Mouse (Mus musculus) right cerebral cortex, postnatal 25 days (tissue): ENCODE data around the gene Dusp16.

ENCODE experiments used
- DNase-seq: peaks from one replicate; pipeline ENCODE4 v3.0.0; 2022

The Dusp16 gene

GRCm38 (mm10) chr6:134791251-134792118, 940 bp downstream of the Dusp16 start:
- peak; percentile 14 for DNase-seq

DNA sequence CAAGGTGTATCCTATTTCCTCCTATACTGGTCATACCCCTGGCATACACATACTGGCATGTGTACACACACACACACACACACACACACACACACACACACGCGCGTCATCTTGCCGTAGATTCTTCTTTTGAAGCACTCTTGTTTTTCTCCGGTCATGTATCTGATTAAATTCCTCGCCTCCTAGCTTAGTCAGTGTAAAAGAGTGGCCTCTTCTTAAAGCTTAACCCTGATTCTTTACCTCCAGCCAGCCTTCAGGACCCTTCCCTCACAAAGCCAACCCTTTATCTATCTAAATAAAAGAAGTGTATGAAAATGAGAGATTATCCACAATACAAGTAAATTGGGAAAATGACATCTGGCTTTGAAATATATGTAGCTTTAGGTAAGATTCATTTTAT, 3.3 kb downstream of the Dusp16 start:
- DNase-seq = no peak

DNA sequence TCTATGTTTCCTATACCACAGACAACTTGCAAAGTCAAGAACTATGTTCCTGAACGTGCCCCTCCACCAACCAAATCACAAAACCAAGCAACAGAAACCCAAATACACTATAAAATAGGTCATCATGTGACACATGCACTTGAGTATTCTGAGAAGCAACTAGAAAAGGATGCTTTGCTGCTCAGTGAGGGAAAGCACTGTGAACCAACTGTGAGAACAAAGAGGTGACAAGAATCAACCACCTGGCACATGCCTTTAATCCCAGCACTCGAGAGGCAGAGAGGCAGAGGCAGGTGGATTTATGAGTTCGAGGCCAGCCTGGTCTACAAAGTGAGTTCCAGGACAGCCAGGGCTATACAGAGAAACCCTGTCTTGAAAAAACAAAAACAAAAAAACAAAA, 6.0 kb downstream of the Dusp16 start:
- DNase-seq = no peak

DNA sequence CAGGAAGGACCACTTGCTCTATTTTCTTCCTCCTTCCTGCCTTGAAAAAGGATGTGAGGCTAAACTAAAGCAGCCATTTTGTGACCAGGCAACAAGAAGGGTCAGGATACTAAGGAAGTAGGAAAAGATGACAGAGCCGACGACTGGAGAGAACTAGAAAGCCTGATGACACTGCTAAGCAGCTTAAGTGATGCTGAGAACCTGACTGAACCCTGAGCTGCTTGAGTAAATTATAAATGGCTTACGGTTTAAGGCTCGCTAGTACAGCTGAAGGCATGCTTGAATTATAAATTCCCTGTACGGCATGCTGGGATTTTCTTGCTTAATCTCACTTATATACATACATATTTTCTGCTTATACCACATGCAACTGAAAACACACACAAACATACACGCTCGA, 9.5 kb downstream of the Dusp16 start:
- no peak for DNase-seq

DNA sequence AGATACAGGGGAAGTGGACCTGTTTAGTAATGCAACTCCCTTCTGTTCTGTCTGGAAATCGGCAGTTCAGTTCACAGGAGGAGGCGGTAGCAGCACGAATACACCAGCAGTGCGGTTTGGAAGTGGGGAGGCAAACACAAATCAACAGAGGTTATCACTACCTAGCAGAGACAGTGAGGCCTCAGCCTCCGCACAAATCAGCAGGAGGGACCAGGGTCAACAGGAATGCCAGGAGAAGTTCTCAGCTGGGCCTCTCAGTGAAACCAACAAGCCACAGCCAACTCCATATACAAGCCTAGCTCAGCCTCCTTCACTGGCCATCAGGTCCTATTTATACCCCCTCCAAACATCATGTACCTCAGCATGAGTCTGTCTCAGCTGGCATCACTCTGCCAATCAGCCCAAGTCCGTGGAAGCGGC, 10.9 kb downstream of the Dusp16 start:
- DNase-seq = no peak

GRCm38 (mm10) chr6:134780024-134780423, 12.4 kb downstream of the Dusp16 start:
- DNase-seq = no peak

GRCm38 (mm10) chr6:134773961-134774360, 18.5 kb downstream of the Dusp16 start:
- DNase-seq = no peak

DNA sequence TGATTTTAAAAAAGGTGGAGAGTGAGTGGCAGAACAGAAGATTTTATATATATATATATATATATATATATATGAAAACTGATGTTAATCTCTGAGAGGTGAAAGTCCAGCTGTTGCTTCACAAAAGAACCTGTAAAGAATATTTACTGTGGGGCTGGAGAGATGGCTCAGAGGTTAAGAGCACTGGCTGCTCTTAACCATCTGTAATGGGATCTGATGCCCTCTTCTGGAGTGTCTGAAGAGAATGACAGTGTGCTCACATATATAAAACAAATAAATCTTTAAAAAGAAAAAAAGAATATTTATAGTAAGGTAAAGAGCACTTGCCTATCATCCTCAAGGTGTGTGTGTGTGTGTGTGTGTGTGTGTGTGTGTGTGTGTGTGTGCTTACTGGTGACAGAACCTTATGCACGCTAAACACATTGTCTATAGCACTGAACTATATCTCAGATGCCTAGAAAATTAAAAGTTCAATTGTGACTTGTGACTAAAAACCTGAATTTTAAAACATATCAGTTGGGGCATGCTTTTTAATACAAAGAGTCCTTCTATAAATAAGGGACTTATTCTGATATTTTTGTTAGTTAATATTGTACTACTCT, 19.0 kb downstream of the Dusp16 start:
- no peak for DNase-seq

- no peak for DNase-seq
Measured at GRCm38 (mm10) chr6:134770339-134770738, 22.1 kb downstream of the Dusp16 start.

DNA sequence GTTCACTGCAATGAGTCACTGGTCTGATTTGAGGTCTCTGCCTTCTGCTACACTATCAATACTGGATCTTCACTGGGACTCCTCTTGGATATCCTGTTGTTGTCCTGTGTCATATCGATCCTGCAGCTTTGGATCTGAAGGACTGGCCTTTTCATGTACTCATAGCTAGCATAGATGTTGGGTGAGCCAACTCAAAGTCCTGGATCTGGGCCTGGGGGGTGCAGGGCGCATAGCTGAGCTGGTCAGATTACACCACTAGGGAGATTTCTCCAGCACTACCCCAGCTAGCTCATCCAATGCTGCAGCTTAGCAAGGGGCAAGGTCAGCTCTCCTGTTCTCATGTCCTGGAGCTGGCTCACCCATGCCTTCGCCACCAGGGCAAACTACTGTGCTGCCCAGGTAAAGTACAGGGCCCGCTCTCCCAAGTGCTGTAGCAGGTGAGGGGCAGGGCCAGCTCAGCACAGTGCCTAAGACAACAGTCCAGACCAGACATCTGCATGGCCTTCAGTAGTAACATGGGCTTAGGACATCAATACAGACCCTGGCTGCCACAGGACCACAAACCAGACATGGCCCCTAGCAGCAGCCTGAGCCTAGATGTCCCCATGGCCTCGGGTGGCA, 27.9 kb downstream of the Dusp16 start:
- no peak for DNase-seq

GRCm38 (mm10) chr6:134763436-134763835, 29.0 kb downstream of the Dusp16 start:
- no peak for DNase-seq

DNA sequence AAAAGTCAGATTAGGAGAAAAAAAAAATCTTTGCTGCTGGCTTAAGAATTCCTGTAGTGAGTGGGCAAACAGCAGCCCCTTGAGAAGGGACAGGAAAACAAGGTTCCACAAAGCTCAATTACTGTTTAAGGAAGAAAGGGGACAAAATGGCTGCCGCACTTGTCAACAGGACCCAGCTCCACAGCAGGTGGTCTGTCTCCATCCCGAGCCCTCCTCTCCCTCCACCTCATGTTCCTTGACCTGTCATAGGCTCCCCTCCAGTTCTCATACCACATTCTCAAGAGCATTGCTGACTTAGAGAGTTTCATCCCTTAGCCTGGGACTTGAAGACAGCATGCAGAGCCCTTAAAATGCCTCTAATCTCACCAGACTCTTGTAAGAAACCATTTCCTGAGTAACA, 30.6 kb downstream of the Dusp16 start:
- DNase-seq = no peak

DNA sequence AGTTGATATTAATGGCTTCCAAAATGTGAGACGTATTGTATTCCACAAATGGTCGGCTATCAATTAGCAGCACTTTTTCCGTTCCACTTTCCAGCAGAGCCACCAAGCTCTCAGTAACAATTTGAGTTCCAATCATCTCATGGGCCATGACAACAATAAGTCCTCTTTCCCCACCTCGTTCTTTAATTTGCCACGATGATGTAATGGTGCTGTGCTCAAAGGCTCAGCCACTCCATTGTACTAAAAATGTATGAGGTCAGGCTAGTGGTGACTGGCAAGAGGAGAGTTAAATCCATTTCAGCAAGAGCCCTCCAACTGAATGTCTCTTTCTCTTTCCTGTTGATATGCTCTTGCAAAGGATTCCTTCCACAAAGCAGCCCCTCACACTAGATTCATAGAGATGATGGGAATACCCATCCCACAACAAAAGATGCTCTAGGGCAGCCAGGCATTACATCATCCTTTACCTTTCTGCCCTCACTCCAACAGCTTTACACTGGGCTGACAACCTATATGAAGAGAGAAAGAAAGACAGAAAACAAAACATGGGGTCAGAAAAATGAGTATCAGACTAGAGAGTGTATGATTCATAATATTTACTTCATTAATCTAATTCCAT, 31.4 kb downstream of the Dusp16 start:
- DNase-seq = no peak

DNA sequence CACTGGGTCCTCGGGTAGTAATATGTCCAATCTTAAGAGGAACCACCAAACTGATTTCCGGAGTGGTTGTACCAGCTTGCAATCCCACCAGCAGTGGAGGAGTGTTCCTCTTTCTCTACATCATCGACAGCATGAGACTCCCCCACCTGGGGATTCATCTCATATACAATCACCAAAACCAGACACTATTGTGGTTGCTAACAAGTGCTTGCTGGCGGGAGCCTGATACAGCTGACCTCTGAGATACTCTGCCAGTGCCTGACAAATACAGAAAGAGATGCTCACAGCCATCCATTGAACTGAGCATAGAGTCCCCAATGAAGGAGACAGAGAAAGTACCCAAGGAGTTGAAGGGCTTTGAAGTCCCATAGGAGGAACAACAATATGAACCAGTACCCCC, 36.4 kb downstream of the Dusp16 start:
- DNase-seq = no peak

DNA sequence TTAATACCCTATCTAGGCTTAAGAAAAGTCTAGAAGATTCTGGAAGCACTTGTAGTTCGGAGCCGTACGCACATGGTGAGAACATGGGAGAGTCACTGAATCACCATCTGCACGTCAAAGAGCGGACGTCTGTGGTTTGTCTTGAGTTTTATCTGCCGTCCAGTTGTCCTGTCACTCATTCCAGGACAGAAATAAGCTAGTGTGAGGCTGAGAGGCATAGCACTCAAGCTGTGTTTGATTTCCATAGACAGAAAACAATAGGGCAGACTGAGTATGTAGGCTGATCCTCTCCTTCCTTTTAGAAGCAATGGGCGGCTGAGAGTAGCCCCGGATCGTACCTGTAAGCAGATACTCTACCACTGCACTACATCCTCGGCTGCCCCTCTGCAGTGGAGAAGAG, 38.6 kb downstream of the Dusp16 start:
- no peak for DNase-seq

DNA sequence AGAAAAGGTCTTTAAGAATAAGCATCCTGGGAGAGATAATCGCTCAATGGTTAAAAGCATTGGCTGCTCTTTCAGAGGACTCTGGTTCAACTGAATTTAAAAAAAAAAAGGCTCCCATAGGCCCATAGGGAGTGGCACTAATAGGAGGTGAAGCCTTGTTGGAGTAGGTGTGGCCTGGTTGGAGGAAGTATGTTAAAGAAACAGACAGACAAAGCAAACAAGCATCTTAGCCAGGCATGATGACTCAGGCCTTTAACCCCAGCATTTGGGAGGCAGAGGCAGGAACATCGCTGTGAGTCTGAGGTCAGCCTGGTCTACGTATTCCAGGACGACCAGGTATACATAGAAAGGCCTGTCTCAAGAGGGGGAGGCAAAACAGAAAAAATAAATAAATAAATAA, 39.0 kb downstream of the Dusp16 start:
- no peak for DNase-seq

DNA sequence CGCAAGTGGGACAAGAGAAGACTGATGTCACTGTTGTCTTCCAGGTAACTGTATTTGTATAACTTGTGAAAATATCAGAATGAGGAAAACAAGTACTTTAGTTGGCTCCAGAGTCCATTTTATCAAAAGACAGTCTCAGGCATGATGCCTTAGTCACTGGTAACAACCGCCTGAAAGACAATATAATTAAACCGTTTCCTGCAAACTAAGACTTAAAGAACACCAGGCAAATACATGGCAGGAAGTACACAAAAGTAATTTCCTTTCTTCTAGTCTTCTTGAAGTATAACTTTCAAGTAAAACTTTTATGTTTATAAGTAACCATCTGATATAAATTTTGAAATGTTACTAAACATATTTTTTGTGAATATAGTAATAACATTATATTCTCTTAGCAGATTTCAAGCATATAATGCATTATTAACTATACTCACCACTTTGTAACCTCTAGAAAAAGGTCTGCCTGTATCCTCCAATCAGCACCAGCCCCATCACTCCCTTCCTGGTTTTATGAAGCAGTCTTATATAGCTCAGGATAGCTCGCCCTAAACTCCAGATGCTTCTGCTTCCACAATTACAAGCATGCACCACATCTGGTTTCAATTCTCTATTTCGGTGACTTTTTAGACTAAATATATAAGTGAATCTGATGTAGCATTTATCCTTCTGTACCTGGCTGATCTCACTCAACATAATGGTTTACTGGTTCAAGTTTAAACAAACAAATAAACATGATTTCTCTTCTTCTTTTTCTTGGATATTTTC, 40.4 kb downstream of the Dusp16 start:
- no peak for DNase-seq

DNA sequence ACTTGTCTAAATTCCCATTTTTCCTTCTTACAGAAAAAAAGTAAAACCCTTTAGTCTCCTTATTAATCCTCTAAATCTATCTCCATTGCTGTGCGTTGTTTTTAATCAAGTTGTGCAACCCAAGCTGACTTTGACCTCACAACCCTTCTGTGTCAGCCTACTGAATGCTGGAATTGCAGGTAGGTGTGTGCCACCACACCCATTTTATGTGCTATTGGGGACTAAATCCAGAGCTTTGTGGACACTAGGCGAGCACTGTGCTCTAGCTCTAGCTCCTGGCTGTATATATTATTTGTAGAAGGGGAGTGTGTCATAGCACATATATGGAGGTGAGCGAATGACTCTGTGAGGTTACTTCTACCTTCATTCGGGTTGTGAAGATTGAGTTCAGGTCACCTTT, 41.3 kb downstream of the Dusp16 start:
- DNase-seq = no peak

DNA sequence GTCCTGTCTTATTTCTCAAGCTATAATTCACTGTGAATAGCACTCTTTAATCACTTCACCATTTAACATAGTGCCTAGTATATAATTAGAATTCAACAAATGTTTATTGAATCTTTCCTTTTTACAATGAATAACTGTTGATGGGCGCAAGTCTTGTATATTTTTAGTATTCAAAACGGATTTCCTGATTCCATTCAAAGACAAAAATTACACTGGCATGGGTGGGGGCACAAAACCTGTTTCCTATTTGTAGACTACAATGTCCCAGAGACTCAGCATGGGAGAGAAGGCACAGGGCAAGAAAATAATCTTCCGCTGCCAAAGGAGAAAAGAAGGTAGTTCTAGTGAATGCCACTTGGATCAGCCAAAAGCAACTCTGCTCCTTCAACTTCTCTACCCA, 44.3 kb downstream of the Dusp16 start:
- DNase-seq = no peak

DNA sequence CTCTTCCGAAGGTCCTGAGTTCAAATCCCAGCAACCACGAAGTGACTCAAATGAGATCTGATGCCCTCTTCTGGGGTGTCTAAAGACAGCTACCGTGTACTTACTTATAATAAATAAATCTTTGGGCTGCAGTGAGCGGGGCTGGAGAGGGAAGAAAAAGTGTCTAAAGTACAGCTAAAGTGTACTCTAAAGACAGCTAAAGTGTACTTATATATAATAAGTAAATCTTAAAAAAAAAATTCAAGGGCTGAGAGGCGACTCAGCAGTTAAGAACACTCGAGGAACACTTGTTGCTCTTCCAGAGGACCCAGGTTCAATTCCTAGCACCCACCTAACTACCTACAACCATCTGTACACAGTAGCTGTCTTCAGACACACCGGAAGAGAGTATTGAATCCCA, 46.5 kb downstream of the Dusp16 start:
- no peak for DNase-seq

DNA sequence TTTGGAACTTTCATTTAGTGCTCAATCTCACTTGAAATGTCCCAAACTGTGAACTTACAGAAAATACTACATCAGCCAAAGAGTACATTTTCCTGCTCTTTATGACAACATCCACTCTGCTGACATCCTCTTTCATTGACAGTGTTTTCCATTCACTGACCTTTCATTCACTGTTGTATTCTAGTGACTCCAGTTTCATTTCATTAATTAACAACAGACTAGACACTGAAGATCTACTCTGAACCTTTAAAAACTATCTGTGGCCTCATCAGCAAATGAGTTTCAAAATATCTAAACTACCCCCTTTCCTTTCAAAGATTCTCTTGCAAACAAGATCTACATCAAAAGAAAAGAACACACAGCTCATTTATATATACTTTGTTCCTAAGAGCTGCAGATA, 48.9 kb downstream of the Dusp16 start:
- no peak for DNase-seq

GRCm38 (mm10) chr6:134736853-134737252, 55.6 kb downstream of the Dusp16 start:
- no peak for DNase-seq

DNA sequence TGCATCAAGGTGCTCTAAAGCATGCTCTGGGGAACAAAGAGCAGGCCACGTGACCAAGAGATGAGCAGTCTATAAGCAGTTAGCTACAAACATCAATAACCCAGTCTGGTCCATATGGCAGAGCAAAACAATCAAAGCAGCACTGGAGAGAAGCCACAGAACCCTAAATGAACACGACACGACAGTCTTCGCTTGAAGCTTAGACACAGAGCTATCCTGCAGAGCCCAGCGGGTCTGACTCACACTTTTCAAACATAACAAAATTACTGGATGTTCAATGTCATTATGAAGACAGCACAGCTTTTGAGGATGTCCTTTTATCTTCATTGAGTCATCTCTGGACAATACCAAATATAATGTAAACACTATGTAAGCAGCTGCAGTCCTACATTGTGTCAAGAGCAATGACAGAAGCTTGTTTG, 58.6 kb downstream of the Dusp16 start:
- DNase-seq = no peak
